Mouse (Mus musculus) hematopoietic multipotent progenitor cell, adult 10-12 weeks (in vitro differentiated cells): ENCODE measurements around the gene Lnx2. TPM values are rescaled to one million over a fixed set of nuclear protein-coding genes. Genes with fewer than 3 reads are reported as not detected.

Experiments
- polyA plus RNA-seq: library from polyadenylated mRNA; stranded (reverse); fragments of >175 nt; gene quantifications from 2 replicates; pipeline ENCODE4 v1.2.3, GENCODE M21; 2012; ENCODE audit warnings: low replicate concordance

Gene Lnx2
- 31.1 and 31.6 TPM in 2 replicates for polyA plus RNA-seq

DNA sequence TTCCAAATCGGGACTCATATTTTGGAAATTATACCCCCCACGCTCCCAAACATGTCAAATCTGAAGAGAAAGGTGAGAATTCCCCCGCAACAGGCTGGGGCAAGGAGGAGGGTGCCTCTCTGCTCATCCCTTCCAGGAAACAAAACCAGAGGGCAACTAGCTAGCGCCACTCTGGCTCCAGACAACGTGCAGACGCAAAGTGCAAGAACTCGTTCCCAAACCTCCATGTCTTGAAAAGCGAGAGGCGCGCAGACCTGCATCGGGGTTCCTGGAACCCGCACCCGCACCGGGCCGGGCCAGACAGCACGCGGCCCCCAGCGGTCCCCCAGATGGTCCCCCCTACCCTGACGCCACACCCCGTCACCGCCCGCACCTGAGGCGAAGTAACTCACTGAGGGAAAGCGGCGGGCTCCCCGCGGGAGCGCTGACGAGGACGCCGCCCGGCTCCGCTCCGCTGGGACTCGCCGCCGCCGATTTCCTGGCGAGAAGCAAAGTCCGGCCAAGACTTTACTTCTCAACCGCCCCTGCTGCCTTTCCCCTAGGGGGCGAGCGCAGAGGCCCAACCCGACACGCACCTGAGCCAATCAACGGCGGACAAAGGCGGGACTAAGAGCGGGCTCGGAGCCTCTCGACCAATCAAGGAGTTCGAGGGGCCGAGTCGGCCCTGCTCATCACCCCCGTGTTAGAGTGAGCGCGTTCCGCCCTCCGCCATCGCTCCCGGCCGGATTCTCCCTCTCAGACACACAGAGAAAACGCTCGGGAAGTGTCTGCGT lies at the start of gene Lnx2:
Gene Lnx2 (minus strand): TSS at position 561 of the 773 bp plus-strand sequence.

DNA sequence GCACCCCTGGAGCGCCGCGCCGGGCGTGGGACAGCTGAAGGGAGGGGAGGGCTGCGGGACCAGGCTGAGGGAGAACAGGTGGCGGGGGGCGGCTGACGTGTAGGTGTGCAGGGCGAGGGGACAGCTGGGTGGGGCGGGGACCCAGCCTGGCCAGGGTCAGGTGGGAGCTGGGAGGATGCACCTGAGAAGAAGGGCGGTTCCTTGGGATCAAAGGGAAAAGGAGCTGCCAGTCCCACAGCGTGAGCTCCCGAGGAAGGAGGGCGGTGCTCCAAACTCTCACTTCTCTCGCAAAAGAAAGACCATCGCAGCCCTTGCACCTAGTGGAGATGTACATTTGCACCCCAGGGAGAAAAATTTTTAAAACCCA lies 396 bp upstream of the Lnx2 start, which contains the start of gene Polr1d:
Gene Polr1d (plus strand): TSS at position 252 of the 367 bp plus-strand sequence.

Other genes starting within 250 kb of the Lnx2 start
- 22.7 and 48.0 TPM in 2 replicates for gene Rpl21, start 243.7 kb downstream of the Lnx2 start, polyA plus RNA-seq
- 1.1 and 1.4 TPM in 2 replicates for gene Rasl11a, start 231.5 kb downstream of the Lnx2 start, polyA plus RNA-seq
- gene Gtf3a, start 127.9 kb downstream of the Lnx2 start, polyA plus RNA-seq: 41.3 and 76.0 TPM in 2 replicates
- gene Mtif3, start 112.8 kb downstream of the Lnx2 start, polyA plus RNA-seq: 5.4 and 12.6 TPM in 2 replicates
- gene Polr1d, start 464 bp upstream of the Lnx2 start, polyA plus RNA-seq: 45.4 and 47.9 TPM in 2 replicates
- not detected in 2 replicates for gene Gsx1, start 112.1 kb upstream of the Lnx2 start, polyA plus RNA-seq
- not detected in 2 replicates for gene Pdx1, start 193.4 kb upstream of the Lnx2 start, polyA plus RNA-seq
- not detected in 2 replicates for gene Cdx2, start 230.7 kb upstream of the Lnx2 start, polyA plus RNA-seq
- not detected in 2 replicates for gene Urad, start 245.9 kb upstream of the Lnx2 start, polyA plus RNA-seq